Mouse (Mus musculus) hindbrain, embryonic 15.5 days (tissue): ENCODE results near the gene Tma16. TPM values are rescaled to one million over a fixed set of nuclear protein-coding genes. Genes with fewer than 3 reads are reported as not detected.

Experiments
- polyA plus RNA-seq: library from polyadenylated mRNA; unstranded; fragments of >200 nt; fragmentation: Nextera tagmentation; extraction: Ambion mirVana; gene quantifications from 2 replicates; pipeline ENCODE4 v1.2.1, GENCODE M21; 2015

The Tma16 gene
- polyA plus RNA-seq, 1 experiment from 2014 or later = 10.8 TPM

Other genes starting within 250 kb of the Tma16 start
- 0.04 TPM in 1 of 2 replicates, not detected in the other for gene Tktl2, start 25.2 kb upstream of the Tma16 start, polyA plus RNA-seq
- 1.9 and 2.1 TPM in 2 replicates for gene Npy5r, start 201.6 kb upstream of the Tma16 start, polyA plus RNA-seq
- gene Npy1r, start 210.7 kb upstream of the Tma16 start, polyA plus RNA-seq = 8.8 and 9.8 TPM in 2 replicates